Mouse (Mus musculus) heart, adult 2 months (tissue): Measurements from ENCODE around the gene Map3k3.

ENCODE experiments used
- CTCF ChIP-seq: fragments of 200-600 bp; IDR thresholded peaks from 2 replicates; pipeline ENCODE4 v1.8.1; 2022; ENCODE audit warnings: antibody characterized with exemption, mild to moderate bottlenecking, moderate library complexity
- EP300 ChIP-seq: fragments of 200-500 bp; IDR thresholded peaks from 2 replicates; pipeline ENCODE4 v1.6.1; 2011; ENCODE audit warnings: low read depth, low read length, control low read depth; ENCODE audit not compliant: insufficient read depth
- POLR2A ChIP-seq: fragments of 200-500 bp; IDR thresholded peaks from 2 replicates; pipeline ENCODE4 v1.6.1; 2011; ENCODE audit warnings: mild to moderate bottlenecking, low read depth, low read length, control low read depth; ENCODE audit not compliant: insufficient read depth

- TF ChIP-seq POLR2A (no peak), CTCF (no peak), EP300 (no peak)
These were observed 113.9 kb downstream of the Map3k3 start for GRCm38 (mm10) chr11:106198277-106198676.
